Mouse (Mus musculus) fibroblast of lung, adult 2 months (primary cell): ENCODE data around the gene Magea5.
"Not testable (repeated sequence)": the region's sequence is repeated elsewhere in the genome, so short reads cannot be mapped to it uniquely, and the experiment has no call there.

ENCODE experiments used
- DNase-seq: peaks from one replicate; pipeline ENCODE4 v3.0.0-alpha.2; 2011; ENCODE audit warnings: low read depth

Gene Magea5

DNA sequence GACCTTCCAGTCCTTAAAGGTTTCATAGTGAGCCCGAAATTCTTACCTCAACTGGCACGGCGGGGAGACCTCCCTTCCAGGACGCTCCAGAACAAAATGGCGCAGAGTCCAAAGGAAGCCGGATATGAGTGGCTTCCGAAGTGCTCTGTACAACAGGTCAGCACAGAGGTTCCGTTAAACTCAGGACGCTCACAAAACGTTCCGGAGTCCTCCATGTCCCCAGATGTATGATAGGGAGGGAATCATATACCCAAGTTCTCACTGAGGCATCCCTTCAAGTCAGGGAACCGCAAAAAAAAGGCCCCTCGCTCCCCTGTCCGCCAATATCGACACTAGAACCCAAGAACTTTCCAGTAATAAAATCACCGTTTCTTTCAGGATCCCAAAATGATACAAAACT lies at the start of gene Magea5:
Gene Magea5, minus strand, starts transcription at position 101 of the 400 bp plus-strand sequence.
- not testable (repeated sequence) for DNase-seq

DNA sequence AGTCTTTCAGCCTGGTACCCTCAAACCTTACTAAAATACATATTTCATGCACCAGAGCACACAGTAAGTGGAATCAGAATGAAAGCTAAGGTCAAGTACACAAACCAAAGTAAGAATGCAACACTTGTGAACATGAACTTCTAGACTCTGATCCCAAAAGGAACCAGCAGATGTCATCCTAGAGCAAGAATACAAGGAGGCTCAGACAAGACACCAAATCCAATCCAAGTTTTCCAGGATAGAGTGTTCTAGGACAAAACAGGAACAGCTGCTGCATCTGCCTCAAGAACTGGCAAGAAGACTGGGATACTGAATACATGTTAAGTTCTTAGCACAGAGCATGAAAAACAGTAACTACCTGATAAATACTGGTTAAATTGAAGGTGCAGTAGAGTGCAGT lies 35.1 kb upstream of the Magea5 start:
- no peak for DNase-seq

DNA sequence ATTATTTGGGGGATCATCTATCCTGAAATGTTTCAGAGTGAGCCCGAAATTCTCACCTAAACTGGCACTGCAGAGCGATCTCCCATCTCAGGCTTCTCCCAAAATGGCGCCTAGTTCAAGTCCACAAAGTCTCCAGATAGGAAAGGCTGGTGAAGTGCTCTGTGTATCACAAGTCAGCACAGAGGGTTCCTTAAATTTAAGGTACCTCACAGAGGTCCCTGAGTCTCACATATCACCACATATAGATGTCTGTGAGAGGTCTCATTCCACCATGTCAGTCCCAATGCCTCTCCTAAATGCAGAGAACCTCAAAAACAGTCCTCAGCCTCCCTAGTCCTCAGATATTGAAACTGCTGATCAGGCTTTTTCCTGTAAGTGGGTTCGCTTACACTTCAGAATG lies 30.6 kb upstream of the Magea5 start, which contains the start of gene Magea2:
Gene Magea2, minus strand, starts transcription at position 101 of the 400 bp plus-strand sequence.
- DNase-seq = not testable (repeated sequence)

DNA sequence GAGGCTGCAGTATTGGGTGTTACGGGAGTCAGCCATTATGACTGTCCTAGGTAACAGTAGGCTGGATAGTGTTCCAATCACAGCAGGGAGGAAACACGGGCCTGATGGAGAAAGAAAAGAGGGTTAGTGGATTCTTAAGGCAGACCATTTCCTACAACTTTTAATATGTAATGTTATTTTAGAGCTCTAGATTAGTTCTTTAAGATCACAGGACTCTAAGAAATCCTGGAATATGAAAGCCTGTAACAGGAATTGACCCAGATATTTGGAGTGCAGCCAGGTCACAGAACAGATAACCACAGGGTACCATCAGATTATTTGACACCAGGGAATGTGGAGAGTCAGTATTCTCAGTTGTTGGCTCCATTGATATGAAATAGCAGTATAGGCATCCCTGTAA lies 26.7 kb upstream of the Magea5 start, which contains the start of gene Magea1:
Gene Magea1, minus strand, starts transcription at position 101 of the 400 bp plus-strand sequence.
- not testable (repeated sequence) for DNase-seq
